Mouse (Mus musculus) B cell, adult (primary cell): ENCODE measurements around the gene Il31. TPM values are rescaled to one million over a fixed set of nuclear protein-coding genes. Genes with fewer than 3 reads are reported as not detected.

ENCODE experiments used
- total RNA-seq: library from RNA; stranded (reverse); gene quantifications from 4 replicates; pipeline ENCODE4 v1.2.4, GENCODE M21; 2023; ENCODE audit not compliant: inconsistent age

Il31 gene
- not detected in 4 replicates for total RNA-seq

GRCm38 (mm10) chr5:123489112-123489785, at the start of gene Il31, which contains the start of gene Lrrc43:
Gene Il31, minus strand, starts transcription at chr5:123489489.
Gene Lrrc43, plus strand, starts transcription at chr5:123489305.

DNA sequence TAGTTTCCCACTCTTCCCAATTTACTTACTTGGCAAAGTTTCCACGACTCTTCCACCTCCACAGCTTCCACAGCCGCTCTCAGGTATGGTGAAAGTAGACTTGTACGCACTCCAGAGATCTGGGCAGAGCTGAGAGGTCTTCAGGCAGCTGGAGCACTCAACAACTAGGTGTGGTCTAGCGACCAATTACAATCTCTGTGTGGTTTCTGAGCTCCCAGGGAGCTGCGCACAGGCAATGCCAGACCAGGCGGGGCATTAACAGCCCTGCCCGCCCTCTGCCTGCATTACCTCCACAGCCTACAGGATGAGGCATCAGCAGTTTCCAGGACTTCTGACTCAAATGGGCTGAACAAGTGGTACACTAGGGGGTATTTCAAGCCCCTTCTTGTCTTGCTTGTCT, 36.0 kb upstream of the Il31 start, which contains the start of gene Gm49027:
Gene Gm49027 (minus strand): TSS at position 208 of the 400 bp plus-strand sequence.

DNA sequence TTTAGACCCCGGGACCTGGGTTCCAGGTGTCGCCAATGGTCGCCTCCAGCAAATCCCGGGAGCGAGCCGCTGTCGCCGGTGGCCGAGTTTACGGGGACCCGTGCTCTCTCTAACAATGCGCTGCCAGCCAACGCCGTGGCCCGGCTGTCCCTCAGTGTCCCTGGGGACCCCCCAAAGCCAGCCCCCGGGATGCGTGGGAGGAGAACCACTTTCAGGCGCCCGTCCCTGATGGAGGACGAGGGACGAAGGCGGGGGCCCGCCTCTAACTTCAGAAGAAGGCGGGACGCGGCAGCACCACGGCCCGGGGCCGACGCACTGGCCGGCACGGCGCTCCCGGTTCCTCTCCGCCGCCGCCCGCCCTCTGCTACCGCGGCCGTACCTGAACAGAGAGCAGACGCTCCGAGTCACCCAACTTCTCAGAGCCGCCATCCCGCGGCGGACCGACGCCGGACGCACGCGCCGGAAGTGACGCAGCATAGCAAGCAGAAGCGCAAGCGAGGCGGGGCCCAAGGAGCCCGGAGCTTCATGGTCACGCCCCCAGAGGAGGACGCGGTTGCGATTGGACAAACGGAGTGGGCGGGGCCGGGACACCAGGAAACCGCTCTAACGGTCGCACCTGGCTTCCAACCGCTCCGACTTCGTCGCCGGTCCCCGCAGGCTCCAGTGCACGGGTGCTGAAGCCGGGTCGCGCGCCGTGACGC, 34.6 kb upstream of the Il31 start, which contains the start of gene Diablo:
Gene Diablo (minus strand): TSS at position 485 of the 701 bp plus-strand sequence.

DNA sequence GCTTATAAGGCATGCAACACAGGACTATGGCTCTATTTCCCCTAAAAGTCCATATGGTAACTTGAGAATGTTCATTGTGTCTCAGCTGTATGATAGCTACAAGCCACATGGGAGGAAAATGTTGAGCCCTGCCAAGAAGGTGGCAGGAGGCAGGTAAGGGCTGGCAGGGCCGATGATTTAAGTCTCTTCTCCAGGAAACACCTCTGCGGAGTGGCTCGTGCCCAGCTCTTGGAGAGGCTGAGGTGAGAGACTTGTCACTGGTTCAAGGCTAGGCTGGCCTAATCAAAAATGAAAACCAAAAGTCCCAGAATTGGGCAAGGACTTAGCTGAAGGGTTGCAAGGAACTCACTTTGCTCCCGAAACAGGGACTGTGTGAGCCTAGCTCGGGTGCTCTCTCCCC, 20.9 kb upstream of the Il31 start, which contains the start of gene B3gnt4:
Gene B3gnt4 (plus strand): TSS at position 301 of the 400 bp plus-strand sequence.

Other genes starting within 250 kb of the Il31 start
- gene Wdr66, start 237.4 kb downstream of the Il31 start, total RNA-seq: 0.87 to 2.4 TPM (median 1.4 TPM) in 4 replicates
- gene Bcl7a, start 145.7 kb downstream of the Il31 start, total RNA-seq: 52.5 to 60.6 TPM (median 56.7 TPM) in 4 replicates
- gene Mlxip, start 94.7 kb downstream of the Il31 start, total RNA-seq: 156 to 167 TPM (median 161 TPM) in 4 replicates
- not detected in 4 replicates for gene Lrrc43, start 184 bp downstream of the Il31 start, total RNA-seq
- not detected in 4 replicates for gene B3gnt4, start 21.0 kb upstream of the Il31 start, total RNA-seq
- 72.4 to 83.7 TPM (median 74.7 TPM) in 4 replicates for gene Diablo, start 34.7 kb upstream of the Il31 start, total RNA-seq
- 3.8 to 9.2 TPM (median 5.5 TPM) in 4 replicates for gene Gm49027, start 36.0 kb upstream of the Il31 start, total RNA-seq
- 54.1 to 62.3 TPM (median 56.8 TPM) in 4 replicates for gene Vps33a, start 83.5 kb upstream of the Il31 start, total RNA-seq
- gene Clip1, start 195.1 kb upstream of the Il31 start, total RNA-seq: 24.8 to 26.2 TPM (median 25.8 TPM) in 4 replicates
- gene Zcchc8, start 231.6 kb upstream of the Il31 start, total RNA-seq: 73.7 to 80.8 TPM (median 77.5 TPM) in 4 replicates